Mouse (Mus musculus) myocyte (in vitro differentiated cells): Measurements from ENCODE around the gene Efcab2.

Experiments used
- E2F4 ChIP-seq: IDR thresholded peaks from one replicate; pipeline ENCODE4 v1.6.1; 2011; ENCODE audit warnings: mild to moderate bottlenecking, control low read depth, moderate library complexity; ENCODE audit not compliant: insufficient read depth
- MYOG ChIP-seq, 3 experiments: IDR thresholded peaks; one replicate each; pipeline ENCODE4 v1.6.1; 2011; ENCODE audit warnings: control low read depth in 2 of 3, low read depth in 2 of 3, mild to moderate bottlenecking in 2 of 3; ENCODE audit not compliant: insufficient read length in 2 of 3, control insufficient read depth in 1 of 3, insufficient read depth in 1 of 3
- POLR2A ChIP-seq: IDR thresholded peaks from one replicate; pipeline ENCODE4 v1.6.1; 2011; ENCODE audit warnings: low read depth, mild to moderate bottlenecking, control low read depth, moderate library complexity; ENCODE audit not compliant: insufficient read length
- POLR2AphosphoS2 ChIP-seq: IDR thresholded peaks from one replicate; pipeline ENCODE4 v1.6.1; 2011; ENCODE audit warnings: low read depth, control low read depth; ENCODE audit not compliant: insufficient read length
- TCF3 ChIP-seq: IDR thresholded peaks from one replicate; pipeline ENCODE4 v1.6.1; 2011; ENCODE audit warnings: low read depth, control low read depth; ENCODE audit not compliant: insufficient read length
- USF1 ChIP-seq: IDR thresholded peaks from one replicate; pipeline ENCODE4 v1.6.1; 2011; ENCODE audit warnings: low read depth, mild to moderate bottlenecking, control low read depth, moderate library complexity

DNA sequence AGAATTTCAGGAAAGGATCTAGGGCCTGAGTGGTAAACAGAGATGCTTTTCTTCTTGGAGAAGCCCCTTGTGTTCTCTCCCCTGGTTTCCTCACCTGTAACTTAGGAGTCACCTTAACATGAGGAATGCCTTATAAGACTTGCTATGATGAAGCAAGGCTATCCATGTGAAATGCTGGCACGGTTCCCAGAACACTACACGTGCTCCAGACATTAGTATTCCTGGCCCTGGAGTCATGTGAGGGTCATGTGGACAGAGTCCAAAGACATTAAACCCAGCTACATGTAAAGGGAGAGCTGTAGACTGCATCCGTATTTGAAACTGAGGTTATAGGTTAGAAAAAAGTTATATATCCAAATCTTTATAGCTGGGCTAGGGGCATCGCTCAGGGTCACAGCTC is 9.5 kb upstream of the Efcab2 start:
- TF ChIP-seq POLR2AphosphoS2, result no peak
- no peak for TF ChIP-seq POLR2A
- no peak for TF ChIP-seq E2F4
- TF ChIP-seq TCF3, result no peak
- peak; percentile 52 for TF ChIP-seq USF1
- no peak for TF ChIP-seq MYOG (IDR thresholded peaks at IDR 0.05; ENCODE audit: control insufficient read depth in 1 of 3, insufficient read depth in 1 of 3, insufficient read length in 2 of 3, low read depth in 2 of 3)
